In genomic region chr11:45908894-45909293, GRCm38 (mm10) we compare ENCODE assay signal across 28 mouse cellular contexts.
"Had no signal": no experiment of that assay in that cellular context is flagged by ENCODE, and none has a peak within 500 bp of the region (broad histone marks: within the 10 kb centered on the region; RNA-seq: fewer than 3 reads in every experiment).

No protein-coding gene starts in this region.

- H3K9me3 ChIP-seq: embryonic facial prominence, embryonic 10.5 days; embryonic facial prominence, embryonic 12.5 days; embryonic facial prominence, embryonic 13.5 days; embryonic facial prominence, embryonic 15.5 days; forebrain, embryonic 10.5 days; forebrain, embryonic 12.5 days; forebrain, embryonic 13.5 days; forebrain, embryonic 15.5 days had no signal

- H3K4me1 ChIP-seq: embryonic facial prominence, embryonic 10.5 days; embryonic facial prominence, embryonic 12.5 days; embryonic facial prominence, embryonic 13.5 days; embryonic facial prominence, embryonic 15.5 days; forebrain, embryonic 10.5 days; forebrain, embryonic 12.5 days had no signal

- H3K27me3 ChIP-seq: embryonic facial prominence, embryonic 12.5 days; embryonic facial prominence, embryonic 13.5 days; embryonic facial prominence, embryonic 15.5 days; forebrain, embryonic 12.5 days; forebrain, embryonic 13.5 days; forebrain, embryonic 15.5 days had no signal

- H3K4me2 ChIP-seq: embryonic facial prominence, embryonic 12.5 days; embryonic facial prominence, embryonic 13.5 days; embryonic facial prominence, embryonic 15.5 days; forebrain, embryonic 12.5 days; forebrain, embryonic 13.5 days; forebrain, embryonic 15.5 days had no signal

- H3K9ac ChIP-seq: embryonic facial prominence, embryonic 12.5 days; embryonic facial prominence, embryonic 13.5 days; embryonic facial prominence, embryonic 15.5 days; forebrain, embryonic 12.5 days; forebrain, embryonic 13.5 days; forebrain, embryonic 15.5 days; forebrain, postnatal 0 days had no signal

- H3K4me3 ChIP-seq: embryonic facial prominence, embryonic 10.5 days; embryonic facial prominence, embryonic 12.5 days; embryonic facial prominence, embryonic 13.5 days; embryonic facial prominence, embryonic 15.5 days; erythroblast, embryonic 14.5 days; forebrain, embryonic 10.5 days; forebrain, embryonic 12.5 days; forebrain, embryonic 13.5 days; forebrain, embryonic 15.5 days; gastrocnemius, adult 2 months; heart, adult 2 months had no signal

- DNase-seq: cerebellum, adult 2 months; cerebellum, adult 8-10 months; cerebellum, adult 9-10 months; cerebellum, adult 9-11 months; cerebellum, postnatal 10 days; cerebellum, postnatal 14 days; cerebellum, postnatal 25 days; cerebellum, postnatal 36 days; embryo, embryonic 11 days; forebrain, postnatal 0 days; gastrocnemius, adult 2 months; gastrocnemius, postnatal 10 days; gastrocnemius, postnatal 14 days; gastrocnemius, postnatal 25 days; gastrocnemius, postnatal 36 days; heart, adult 18-20 months; heart, adult 2 months had no signal

- H3K27ac ChIP-seq: embryonic facial prominence, embryonic 10.5 days; embryonic facial prominence, embryonic 12.5 days; embryonic facial prominence, embryonic 13.5 days; embryonic facial prominence, embryonic 15.5 days; forebrain, embryonic 10.5 days; forebrain, embryonic 12.5 days; forebrain, embryonic 13.5 days; forebrain, embryonic 15.5 days; gastrocnemius, adult 2 months; heart, adult 2 months had no signal

- ATAC-seq: forebrain, embryonic 13.5 days; forebrain, embryonic 14.5 days; forebrain, embryonic 15.5 days; forebrain, embryonic 16.5 days; forebrain, postnatal 0 days had no signal
